Mouse (Mus musculus) adipocyte (in vitro differentiated cells): ENCODE results near the gene Fam131b.
A peak's percentile ranks its signal among the peaks of the same experiment; 100 is the strongest.

Experiments
- DNase-seq: peaks from one replicate; pipeline ENCODE4 v3.0.0-alpha.2; 2016; ENCODE audit warnings: low spot score

Fam131b gene

DNA sequence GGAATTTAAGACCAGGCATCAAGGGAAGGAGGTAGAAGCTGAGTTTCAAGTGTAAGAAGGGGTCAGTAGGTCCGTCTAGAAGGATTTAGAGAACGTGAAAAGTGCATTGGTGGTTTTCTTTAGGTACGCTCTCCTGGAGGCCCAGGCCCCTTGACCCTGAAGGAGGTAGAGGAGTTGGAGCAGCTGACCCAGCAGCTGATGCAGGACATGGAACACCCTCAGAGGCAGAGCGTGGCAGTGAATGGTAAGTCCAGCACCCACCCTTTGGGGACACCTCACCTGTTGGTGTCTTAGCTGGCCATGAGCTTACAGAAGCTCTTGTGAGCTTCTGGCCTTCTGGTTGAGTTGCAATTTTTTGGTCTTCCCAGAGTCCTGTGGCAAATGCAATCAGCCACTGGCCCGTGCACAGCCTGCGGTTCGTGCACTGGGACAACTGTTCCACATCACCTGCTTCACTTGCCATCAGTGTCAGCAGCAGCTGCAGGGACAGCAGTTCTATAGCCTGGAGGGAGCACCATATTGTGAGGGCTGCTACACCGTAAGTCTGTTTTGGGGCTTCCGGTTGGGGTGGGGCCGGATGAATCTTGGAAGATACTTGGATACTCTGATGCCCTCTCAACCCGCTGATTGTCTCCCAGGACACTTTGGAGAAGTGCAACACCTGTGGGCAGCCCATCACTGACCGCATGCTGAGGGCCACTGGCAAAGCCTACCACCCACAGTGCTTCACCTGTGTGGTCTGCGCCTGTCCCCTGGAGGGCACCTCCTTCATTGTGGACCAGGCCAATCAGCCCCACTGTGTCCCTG, 31.6 kb upstream of the Fam131b start:
- DNase-seq, result no peak

- DNase-seq, result no peak
These were observed 30.9 kb upstream of the Fam131b start for GRCm38 (mm10) chr6:42355366-42355765.

DNA sequence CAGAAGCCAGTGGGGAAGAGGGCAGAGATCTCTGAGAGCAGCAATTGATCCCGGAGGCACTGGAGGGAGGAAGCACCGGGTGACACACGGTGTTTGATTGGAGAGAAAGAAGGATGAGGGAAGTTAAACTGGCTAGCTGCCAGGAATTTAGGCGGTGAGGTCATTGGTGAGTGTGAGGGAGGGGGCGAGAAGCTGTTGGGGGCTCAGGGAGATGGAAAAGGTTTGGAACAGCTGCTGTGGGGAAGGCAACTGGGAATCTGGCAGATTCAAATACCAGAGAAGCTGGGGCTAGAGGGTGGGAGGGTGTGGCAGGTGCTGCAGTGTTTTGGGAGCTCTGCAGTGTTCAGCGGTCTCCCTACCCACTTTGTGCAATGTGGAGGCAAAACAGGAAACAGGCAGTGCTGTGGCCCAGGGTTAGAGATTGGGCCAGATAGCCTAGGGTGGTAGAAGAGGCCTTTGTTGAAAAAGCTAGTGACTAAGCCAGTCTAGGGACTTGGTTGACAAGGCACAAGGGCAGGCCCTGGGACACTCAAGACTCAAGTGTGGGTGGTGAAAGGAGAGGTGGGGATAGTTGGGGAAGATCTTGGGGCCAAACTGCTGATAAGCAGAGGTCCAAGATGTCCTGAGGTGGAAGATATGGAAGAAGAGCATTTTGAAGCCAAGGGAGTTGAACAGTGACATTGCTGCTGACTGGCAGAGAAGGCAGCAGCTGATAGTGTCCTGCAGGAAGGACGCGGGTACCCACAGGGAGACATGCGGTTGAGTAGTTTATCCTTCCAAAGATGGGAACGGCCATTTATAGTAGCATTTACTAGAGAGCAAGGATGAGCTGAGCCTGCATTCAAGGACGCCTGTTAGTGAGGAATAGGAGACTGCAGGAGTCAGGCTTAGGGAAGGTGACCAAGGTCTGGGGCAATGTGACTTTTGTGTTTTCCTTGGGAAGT, 29.9 kb upstream of the Fam131b start:
- DNase-seq, result no peak

DNA sequence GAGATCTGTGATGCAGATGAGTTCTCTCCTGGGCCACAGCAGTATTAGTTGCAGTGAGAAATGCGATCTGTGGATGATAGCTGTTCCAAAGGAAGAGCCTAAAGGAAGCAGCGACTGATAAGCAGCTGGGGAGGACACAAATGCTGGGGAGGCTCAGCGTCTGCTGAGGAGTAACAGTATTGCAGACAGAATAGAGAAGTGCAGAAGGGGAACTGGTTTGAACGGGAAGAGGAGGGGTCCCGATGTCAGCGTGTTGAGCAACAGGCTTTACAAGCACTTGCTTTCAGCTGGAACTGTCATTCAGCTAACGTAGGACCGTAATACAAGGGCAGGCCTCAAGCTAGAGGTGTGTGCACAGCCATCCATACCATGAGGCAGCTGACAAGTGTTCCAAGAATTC, 28.7 kb upstream of the Fam131b start:
- no peak for DNase-seq

GRCm38 (mm10) chr6:42352486-42352846, 28.0 kb upstream of the Fam131b start:
- no peak for DNase-seq

GRCm38 (mm10) chr6:42351776-42352485, 27.5 kb upstream of the Fam131b start:
- DNase-seq, result no peak

- no peak for DNase-seq
These were observed 26.7 kb upstream of the Fam131b start for GRCm38 (mm10) chr6:42350968-42351775.

GRCm38 (mm10) chr6:42350021-42350967, 25.9 kb upstream of the Fam131b start:
- DNase-seq, result peak; percentile 71

DNA sequence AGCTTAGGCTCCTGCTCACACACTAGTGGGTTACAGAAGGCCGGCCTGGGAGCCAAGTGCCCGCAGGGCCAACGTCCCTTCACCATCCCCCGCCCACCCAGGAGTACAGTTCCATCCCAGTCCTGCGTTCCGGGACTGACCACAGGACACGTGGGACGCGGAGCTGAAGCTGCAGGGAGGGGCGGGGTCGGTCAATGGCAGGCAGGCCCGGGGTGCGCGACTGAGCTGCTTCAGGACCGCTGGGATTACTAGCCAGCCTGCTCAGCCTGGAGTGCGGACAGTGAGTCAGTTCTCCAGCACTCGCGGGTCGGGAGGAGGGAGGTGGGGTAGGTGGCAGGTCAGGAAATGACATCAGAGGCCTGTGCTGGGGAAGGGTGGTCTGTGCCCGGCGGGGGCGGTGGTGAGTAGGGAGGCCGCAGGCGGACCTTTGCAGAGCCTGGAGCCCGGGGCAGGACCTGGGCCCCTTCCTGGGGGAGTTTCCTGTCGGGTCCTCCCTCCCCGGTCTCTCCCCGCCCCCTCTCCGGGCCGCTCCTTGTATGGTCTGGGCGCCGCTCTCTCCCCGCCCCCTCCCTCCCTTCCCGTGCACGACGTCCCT, 25.1 kb upstream of the Fam131b start, which contains the start of gene Zyx:
Zyx (plus strand) TSS at position 205 of the 595 bp plus-strand sequence.
- peak; percentile 97 for DNase-seq

- peak; percentile 89 for DNase-seq
These were observed 24.6 kb upstream of the Fam131b start for GRCm38 (mm10) chr6:42349006-42349425.

DNA sequence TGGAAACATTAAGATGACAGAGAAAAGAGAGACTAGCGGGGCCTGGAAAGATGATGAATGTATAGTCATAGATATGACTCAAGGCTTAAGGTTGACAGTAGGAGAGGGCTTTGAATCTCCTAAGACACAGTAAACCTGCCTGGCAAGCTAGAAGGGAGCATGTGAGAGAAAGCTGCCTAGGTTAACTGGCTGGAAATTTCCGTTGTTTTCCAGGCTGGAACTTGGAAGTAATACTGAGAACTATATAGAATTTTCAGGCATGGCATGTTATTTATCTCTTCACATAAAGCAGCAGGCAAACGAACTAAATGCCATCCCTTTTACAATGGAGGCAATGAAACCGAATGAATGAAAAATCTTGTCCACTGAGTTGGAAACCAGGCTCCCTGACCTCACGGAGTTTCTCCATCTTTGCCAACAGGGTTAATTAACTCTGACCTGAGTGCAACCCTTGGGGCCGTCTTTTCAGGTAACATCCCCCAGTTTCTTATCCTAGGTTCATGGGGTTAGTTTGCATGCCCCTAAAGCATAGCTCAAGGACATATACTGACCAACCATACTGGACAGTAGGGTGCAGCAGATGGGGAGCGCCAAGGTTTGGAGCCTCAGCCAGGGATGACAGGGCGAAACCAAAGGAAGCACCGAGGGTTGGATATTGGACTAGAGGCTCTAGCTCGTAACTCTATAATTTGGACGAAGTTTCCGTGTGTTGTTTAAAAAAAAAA, 24.0 kb upstream of the Fam131b start:
- DNase-seq, result no peak

DNA sequence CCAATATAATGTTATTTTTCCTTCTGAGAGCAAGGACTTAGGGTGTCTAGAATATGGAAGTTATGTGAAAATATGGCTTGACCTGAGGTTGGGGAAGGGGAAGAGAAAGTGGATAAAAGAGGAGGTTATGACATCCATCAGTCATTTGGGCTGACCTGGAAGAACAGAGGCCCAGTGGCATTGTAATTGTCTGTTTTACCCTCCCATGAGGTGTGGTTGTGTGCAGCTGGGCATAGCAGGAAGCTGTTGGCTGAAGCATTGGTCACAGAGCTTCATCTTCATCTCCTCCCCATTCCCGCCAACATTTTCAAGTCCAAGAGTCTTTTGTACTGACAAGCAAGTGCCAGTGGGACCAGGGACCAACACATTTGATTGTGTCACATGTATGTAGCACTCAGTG, 19.8 kb upstream of the Fam131b start:
- DNase-seq, result no peak

DNA sequence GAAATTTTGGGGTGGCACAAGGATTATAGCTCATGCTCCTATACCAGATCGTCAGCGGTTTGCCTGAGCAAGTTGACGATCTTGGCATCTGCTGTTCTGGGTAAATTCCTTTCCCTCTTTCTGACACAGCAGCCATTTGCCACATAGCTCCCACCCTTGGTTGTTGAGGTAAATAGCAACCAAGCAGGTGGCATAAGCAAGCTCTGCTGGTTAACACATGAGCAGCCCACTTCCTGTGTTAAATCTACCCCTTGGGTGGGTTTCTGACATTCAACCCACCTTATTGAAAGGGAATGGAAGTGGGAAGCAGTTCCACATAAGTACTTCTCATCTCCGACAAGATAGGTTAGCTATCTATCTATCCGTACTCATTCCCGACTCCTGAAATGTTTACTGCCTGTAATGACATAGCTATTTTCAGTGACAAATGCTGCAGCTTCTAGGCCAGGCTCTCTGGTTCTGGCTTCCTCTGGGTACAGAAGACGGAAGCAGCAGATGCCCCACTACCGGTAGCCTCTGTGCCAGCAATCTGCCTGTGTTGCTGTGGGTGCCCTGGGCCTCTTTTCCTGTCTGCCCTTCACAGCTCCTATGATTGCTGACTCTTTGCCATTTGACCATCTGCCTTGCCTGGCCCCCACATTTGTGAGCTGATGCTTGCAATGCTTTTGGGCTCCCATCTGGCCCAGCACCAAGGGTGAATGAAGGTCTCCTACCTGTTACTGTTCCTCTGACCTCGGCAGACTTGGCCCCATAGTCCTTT, 19.1 kb upstream of the Fam131b start:
- DNase-seq, result no peak

DNA sequence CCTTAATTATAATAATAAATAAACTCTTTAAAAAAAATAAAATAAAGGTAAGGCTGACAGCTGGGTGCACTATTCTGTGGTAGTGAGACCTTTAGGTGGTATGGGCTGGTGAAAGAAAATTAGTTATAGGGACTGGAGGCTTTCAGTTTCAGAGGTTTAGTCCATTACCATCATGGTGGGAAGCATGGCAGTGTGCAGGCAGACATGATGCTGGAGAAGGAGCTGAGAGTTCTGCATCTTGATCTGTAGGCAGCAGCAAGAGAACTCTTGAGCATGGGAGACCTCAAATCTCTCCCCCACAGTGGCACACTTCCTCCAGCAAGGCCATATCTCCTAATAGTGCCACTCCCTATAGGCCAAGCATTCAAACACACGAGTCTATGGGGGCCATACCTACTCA, 17.7 kb upstream of the Fam131b start:
- DNase-seq, result no peak

- DNase-seq, result peak; percentile 60
These were observed 15.5 kb upstream of the Fam131b start for GRCm38 (mm10) chr6:42339981-42340380.

DNA sequence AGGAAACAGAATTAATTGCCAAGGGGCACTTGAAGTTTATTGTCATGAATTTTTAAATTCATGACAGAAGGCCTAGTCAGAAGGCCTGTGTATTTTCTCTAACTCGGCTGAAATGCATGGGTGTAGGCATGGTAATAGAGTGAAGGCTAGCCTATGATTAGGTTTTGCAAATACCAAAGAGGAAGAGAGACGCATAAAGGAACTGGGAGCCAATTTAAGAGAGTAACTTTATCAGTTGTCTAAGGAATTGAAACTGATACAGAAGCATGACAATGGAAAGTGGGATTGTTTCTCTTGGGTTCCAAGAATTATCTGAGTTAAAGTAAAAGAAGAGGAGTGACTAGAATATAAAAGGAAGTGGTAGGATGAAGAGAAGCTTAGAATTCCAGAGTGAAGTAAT, 14.7 kb upstream of the Fam131b start:
- DNase-seq, result no peak

DNA sequence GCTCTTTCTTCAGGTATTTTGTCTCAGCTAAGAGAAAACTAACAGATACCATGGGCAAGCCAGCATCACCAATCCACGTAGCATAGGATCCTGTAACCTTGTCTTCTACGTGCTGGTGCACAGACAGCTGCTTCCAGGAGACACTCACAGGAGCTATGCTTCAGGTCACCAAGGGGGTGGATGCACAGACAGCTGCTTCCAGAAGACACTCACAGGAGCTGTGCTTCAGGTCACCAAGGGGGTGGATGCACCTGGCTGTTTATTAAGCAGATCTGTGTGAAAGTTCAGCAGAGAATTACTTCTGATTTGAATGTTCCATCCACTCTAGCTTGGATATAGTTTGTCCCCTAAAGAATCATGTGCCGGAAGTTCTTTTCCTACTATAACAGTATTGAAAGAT, 6.5 kb upstream of the Fam131b start:
- no peak for DNase-seq

GRCm38 (mm10) chr6:42330216-42330615, 5.8 kb upstream of the Fam131b start:
- DNase-seq, result no peak
